In the genomic region with DNA sequence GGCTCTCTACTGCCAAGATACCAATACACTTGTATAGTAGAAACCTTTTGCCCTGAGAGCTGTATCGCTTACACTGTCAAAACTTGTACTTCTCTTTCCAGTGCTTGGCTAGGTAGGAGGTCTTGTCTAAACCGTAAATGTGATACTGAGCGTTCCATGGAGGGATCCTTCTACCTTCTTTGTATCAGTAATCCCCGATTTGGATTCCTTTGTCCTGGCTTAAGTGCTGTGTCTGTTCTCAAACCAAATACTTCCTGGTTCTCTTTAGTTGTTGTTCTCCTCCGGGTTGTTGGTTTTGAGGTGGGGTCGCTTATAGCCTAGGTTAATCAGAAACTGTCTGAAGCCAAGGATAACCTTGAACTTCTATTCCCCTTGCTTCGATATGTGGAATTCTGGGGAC, we compare ENCODE assay signal across 26 mouse cellular contexts.
"Had no signal": no experiment of that assay in that cellular context is flagged by ENCODE, and none has a peak within 500 bp of the region (broad histone marks: within the 10 kb centered on the region; RNA-seq: fewer than 3 reads in every experiment).

No protein-coding gene starts in this region.

- H3K36me3 ChIP-seq: liver, embryonic 15.5 days had no signal

- ATAC-seq: hindbrain, postnatal 0 days; intestine, embryonic 16.5 days had no signal

- H3K4me2 ChIP-seq: heart, embryonic 13.5 days; heart, embryonic 15.5 days; hindbrain, embryonic 13.5 days; hindbrain, embryonic 15.5 days; kidney, embryonic 15.5 days; limb, embryonic 12.5 days; liver, embryonic 11.5 days; liver, embryonic 13.5 days; liver, embryonic 15.5 days had no signal

- H3K4me3 ChIP-seq: gastrocnemius, adult 2 months; heart, embryonic 10.5 days; heart, embryonic 13.5 days; heart, embryonic 15.5 days; hindbrain, embryonic 13.5 days; hindbrain, embryonic 15.5 days; kidney, embryonic 15.5 days; limb, embryonic 10.5 days; limb, embryonic 12.5 days; liver, embryonic 13.5 days; liver, embryonic 15.5 days had no signal

- DNase-seq: gastrocnemius, adult 2 months; gastrocnemius, postnatal 10 days; gastrocnemius, postnatal 25 days; heart, adult 18-20 months; heart, postnatal 14 days; heart, postnatal 36 days; kidney, adult 11 months; kidney, adult 2 months; kidney, adult 9 months; kidney, postnatal 14 days; kidney, postnatal 36 days; liver; liver, embryonic 13.5 days had no signal

- H3K27me3 ChIP-seq: heart, embryonic 13.5 days; heart, embryonic 15.5 days; hindbrain, embryonic 13.5 days; hindbrain, embryonic 15.5 days; kidney, embryonic 15.5 days; limb, embryonic 12.5 days; liver, embryonic 13.5 days; liver, embryonic 15.5 days had no signal

- H3K9ac ChIP-seq: heart, embryonic 13.5 days; heart, embryonic 15.5 days; hindbrain, embryonic 13.5 days; hindbrain, embryonic 15.5 days; kidney, embryonic 15.5 days; limb, embryonic 12.5 days; liver, embryonic 13.5 days; liver, embryonic 15.5 days had no signal

- H3K27ac ChIP-seq: gastrocnemius, adult 2 months; heart, embryonic 10.5 days; heart, embryonic 13.5 days; heart, embryonic 15.5 days; hindbrain, embryonic 13.5 days; hindbrain, embryonic 15.5 days; hindbrain, postnatal 0 days; kidney, embryonic 15.5 days; kidney, postnatal 0 days; limb, embryonic 10.5 days; limb, embryonic 12.5 days; liver, embryonic 13.5 days; liver, embryonic 15.5 days had no signal

- H3K9me3 ChIP-seq: heart, embryonic 10.5 days; heart, embryonic 15.5 days; hindbrain, embryonic 13.5 days; hindbrain, embryonic 15.5 days; kidney, embryonic 15.5 days; limb, embryonic 10.5 days; liver, embryonic 13.5 days; liver, embryonic 15.5 days had no signal

- H3K4me1 ChIP-seq: heart, embryonic 13.5 days; heart, embryonic 15.5 days; hindbrain, embryonic 13.5 days; kidney, embryonic 15.5 days; limb, embryonic 10.5 days; limb, embryonic 12.5 days; liver, embryonic 15.5 days had no signal
